Mouse (Mus musculus) limb, embryonic 10.5 days (tissue): ENCODE measurements at regions not wholly inside any gene's neighbourhood (a gene's known extent, or its start where the extent isn't known, plus 50 kb on each side); places are given as distances from the start of the nearest gene placed in this dataset. TPM values are rescaled to one million over a fixed set of nuclear protein-coding genes. Genes with fewer than 3 reads are reported as not detected.

Experiments
- microRNA-seq: library from miRNA; unstranded; fragments of <30 nt; microRNA quantifications from one replicate; pipeline ENCODE4, GENCODE M21; 2017

Small RNAs in the stretch of these regions (microRNA-seq; reads per million reads assigned to microRNA genes)
- gene Gm23364 = not detected
